Mouse (Mus musculus) frontal cortex, postnatal 10 days (tissue): ENCODE results near the gene Hoxd1.

Experiments used
- DNase-seq, 2 experiments: peaks; one replicate each; pipeline ENCODE4 v3.0.0; 2022; ENCODE audit warnings: low spot score in 2 of 2, mixed read lengths in 1 of 2

Gene Hoxd1

GRCm38 (mm10) chr2:74762522-74763244 is at the start of gene Hoxd1:
Hoxd1 (plus strand) TSS chr2:74762980.
- no peak for DNase-seq

GRCm38 (mm10) chr2:74713239-74714150 is 49.3 kb upstream of the Hoxd1 start:
- no peak for DNase-seq

- DNase-seq, result no peak
Observed at GRCm38 (mm10) chr2:74714156-74714789, 48.5 kb upstream of the Hoxd1 start.

- no peak for DNase-seq
Observed at GRCm38 (mm10) chr2:74714881-74715280, 47.9 kb upstream of the Hoxd1 start.

- peak; percentile 39 to 72 for DNase-seq
Observed at GRCm38 (mm10) chr2:74715504-74716241, 47.1 kb upstream of the Hoxd1 start.

GRCm38 (mm10) chr2:74720384-74720783 is 42.4 kb upstream of the Hoxd1 start:
- DNase-seq, result no peak

- DNase-seq, result no peak
Observed at GRCm38 (mm10) chr2:74720955-74721491, 41.8 kb upstream of the Hoxd1 start.

- DNase-seq, result no peak
Observed at GRCm38 (mm10) chr2:74721882-74722281, 40.9 kb upstream of the Hoxd1 start.

- DNase-seq, result no peak
Observed at GRCm38 (mm10) chr2:74722949-74723348, 39.8 kb upstream of the Hoxd1 start.

GRCm38 (mm10) chr2:74724244-74725015 is 38.4 kb upstream of the Hoxd1 start:
- no peak for DNase-seq

- DNase-seq, result no peak
Observed at GRCm38 (mm10) chr2:74725171-74725570, 37.6 kb upstream of the Hoxd1 start.

GRCm38 (mm10) chr2:74726551-74726950 is 36.2 kb upstream of the Hoxd1 start, which contains the start of gene Gm28230:
Gm28230 (plus strand) TSS chr2:74726728.
- no peak for DNase-seq

GRCm38 (mm10) chr2:74726973-74727639 is 35.7 kb upstream of the Hoxd1 start:
- DNase-seq, result no peak

- no peak for DNase-seq
Observed at GRCm38 (mm10) chr2:74727640-74728302, 35.0 kb upstream of the Hoxd1 start.

GRCm38 (mm10) chr2:74728303-74728680 is 34.5 kb upstream of the Hoxd1 start:
- DNase-seq, result no peak

- no peak for DNase-seq
Observed at GRCm38 (mm10) chr2:74730331-74730730, 32.4 kb upstream of the Hoxd1 start.

GRCm38 (mm10) chr2:74731055-74731454 is 31.7 kb upstream of the Hoxd1 start:
- no peak for DNase-seq

GRCm38 (mm10) chr2:74731799-74732512 is 30.8 kb upstream of the Hoxd1 start:
- DNase-seq, result no peak
